In the genomic region with DNA sequence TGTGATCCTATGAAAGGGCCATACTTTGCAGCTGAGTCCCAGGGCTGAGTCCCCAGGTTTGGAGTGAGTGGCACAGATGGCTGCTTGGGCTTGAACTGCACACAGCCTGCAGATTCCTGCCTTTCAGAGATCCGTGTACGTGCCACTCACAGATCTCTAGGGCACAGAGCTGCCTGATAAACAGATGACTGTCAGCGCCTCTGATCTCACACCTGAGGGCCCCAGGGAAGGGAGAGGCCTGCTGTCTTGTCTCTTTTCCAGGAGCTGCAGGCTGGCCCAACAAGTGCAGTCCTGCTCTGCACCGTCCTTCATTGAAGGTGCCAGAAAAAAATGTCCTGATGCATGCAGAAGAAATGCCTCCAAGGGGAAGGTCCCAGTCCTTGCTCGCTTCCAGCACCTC, we compare ENCODE assay signal across 29 mouse cellular contexts.
A peak's percentile ranks its signal among the peaks of the same experiment; 100 is the strongest.
DNase-seq lines count a peak whose midpoint lies in the region; ATAC-seq and TF ChIP-seq lines count a peak whose summit lies in the region.
"Had no signal": no experiment of that assay in that cellular context is flagged by ENCODE, and none has a peak within 500 bp of the region (broad histone marks: within the 10 kb centered on the region; RNA-seq: fewer than 3 reads in every experiment).

No protein-coding gene starts in this region.

- no peaks in the 10 kb centered on the region for H3K27me3 ChIP-seq in heart, embryonic 16.5 days (ENCODE audit: control insufficient read depth, insufficient read depth, low read length)
- no peaks in the 10 kb centered on the region for H3K27me3 ChIP-seq in heart, adult 2 months (ENCODE audit: control insufficient read depth, insufficient read depth, low read length)
- H3K27me3 ChIP-seq in embryonic facial prominence, embryonic 10.5 days (replicated peaks; ENCODE audit: low read depth, poor library complexity, severe bottlenecking), result no peaks in the 10 kb centered on the region
- H3K27me3 ChIP-seq: hindbrain, embryonic 13.5 days; limb, embryonic 15.5 days; liver, embryonic 13.5 days; midbrain, embryonic 15.5 days; neural tube, embryonic 15.5 days; stomach, embryonic 15.5 days had no signal

- 0 out of 2 replicates have a peak overlapping the region, but pooled peaks have one; percentile 2 for H3K9ac ChIP-seq in heart, embryonic 16.5 days (ENCODE audit: low read length)
- H3K9ac ChIP-seq in heart, adult 2 months (ENCODE audit: low read depth, low read length), result no peak overlapping the region
- H3K9ac ChIP-seq: embryonic facial prominence, embryonic 15.5 days; forebrain, embryonic 12.5 days; hindbrain, embryonic 13.5 days; limb, embryonic 15.5 days; liver, embryonic 13.5 days; midbrain, embryonic 15.5 days; neural tube, embryonic 15.5 days; stomach, embryonic 15.5 days had no signal

- intact Hi-C loops in heart, adult 2 months (cut with DNase I), result no loop called here

- no peak overlapping the region for H3K4me3 ChIP-seq in heart, embryonic 16.5 days (ENCODE audit: low read length)
- no peak overlapping the region for H3K4me3 ChIP-seq in heart, adult 2 months
- no peak overlapping the region for H3K4me3 ChIP-seq in embryonic facial prominence, embryonic 10.5 days
- H3K4me3 ChIP-seq: embryonic facial prominence, embryonic 15.5 days; forebrain, embryonic 12.5 days; hindbrain, embryonic 13.5 days; limb, embryonic 15.5 days; liver, embryonic 13.5 days; midbrain, embryonic 15.5 days; neural tube, embryonic 15.5 days; stomach, embryonic 15.5 days had no signal

- peaks cover 12% of the 10 kb centered on the region for H3K4me1 ChIP-seq in heart, embryonic 16.5 days (ENCODE audit: control insufficient read depth, insufficient read depth, low read length)
- H3K4me1 ChIP-seq in heart, adult 2 months (ENCODE audit: control insufficient read depth, insufficient read depth, low read length), result no peaks in the 10 kb centered on the region
- peaks cover 59% of the 10 kb centered on the region for H3K4me1 ChIP-seq in embryonic facial prominence, embryonic 10.5 days
- H3K4me1 ChIP-seq: liver, embryonic 13.5 days had no signal

- peak; percentile 9 for DNase-seq in adrenal gland, adult 2 months
- DNase-seq in adrenal gland, adult (ENCODE audit: inconsistent age in 2 of 2, low spot score in 1 of 2), result no peak
- DNase-seq in heart, adult 2 months, result no peak
- DNase-seq in embryonic facial prominence, embryonic 10.5 days (ENCODE audit: low spot score), result peak; percentile 26
- peak; percentile 27 for DNase-seq in thymus, postnatal 25 days
- no peak for DNase-seq in yolk sac, embryonic 10.5 days (ENCODE audit: low spot score)
- DNase-seq: adrenal gland, postnatal 10 days; cerebellum, adult 11-12 months; cerebellum, adult 9-11 months; gastrocnemius, postnatal 14 days; heart, postnatal 4 days; kidney, adult 8-10 months; kidney, postnatal 4 days; liver, embryonic 13.5 days; lung, adult 18-20 months; lung, postnatal 10 days; retina, postnatal 1 day; right cerebral cortex, postnatal 14 days had no signal

- no peak for TF ChIP-seq EP300 in heart, adult 2 months (IDR thresholded peaks at IDR 0.05; ENCODE audit: insufficient read depth, low read depth, low read length)

- peak; percentile 74 for ATAC-seq in heart, embryonic 16.5 days (replicated peaks; ENCODE audit: extremely low read depth, insufficient read depth, low FRiP score)
- ATAC-seq: activated CD4-positive, CD25-positive, alpha-beta regulatory T cell, adult 4 months; intestine, embryonic 16.5 days; midbrain, embryonic 15.5 days had no signal

- H3K4me2 ChIP-seq in heart, embryonic 16.5 days (ENCODE audit: low read depth, low read length), result no peak overlapping the region
- H3K4me2 ChIP-seq: embryonic facial prominence, embryonic 15.5 days; forebrain, embryonic 12.5 days; hindbrain, embryonic 13.5 days; limb, embryonic 15.5 days; liver, embryonic 13.5 days; midbrain, embryonic 15.5 days; neural tube, embryonic 15.5 days; stomach, embryonic 15.5 days had no signal

- TF ChIP-seq CTCF in heart, adult 2 months (IDR thresholded peaks at IDR 0.05), result no peak

- H3K9me3 ChIP-seq in heart, embryonic 16.5 days (replicated peaks; ENCODE audit: control insufficient read depth, low read length), result no peaks in the 10 kb centered on the region
- no peaks in the 10 kb centered on the region for H3K9me3 ChIP-seq in embryonic facial prominence, embryonic 10.5 days
- H3K9me3 ChIP-seq: embryonic facial prominence, embryonic 15.5 days; forebrain, embryonic 12.5 days; hindbrain, embryonic 13.5 days; limb, embryonic 15.5 days; liver, embryonic 13.5 days; midbrain, embryonic 15.5 days; neural tube, embryonic 15.5 days; stomach, embryonic 15.5 days had no signal

- WGBS in heart, embryonic 16.5 days, result 42% methylated on average over 5 of the region's 5 CpGs
- WGBS in heart, adult 2 months, result 69% methylated on average over 5 of the region's 5 CpGs
- WGBS in embryonic facial prominence, embryonic 10.5 days, result 73% methylated on average over 5 of the region's 5 CpGs

- no peak for TF ChIP-seq POLR2A in heart, adult 2 months (IDR thresholded peaks at IDR 0.05; ENCODE audit: insufficient read depth, low read depth, low read length)

- H3K27ac ChIP-seq in heart, embryonic 16.5 days (ENCODE audit: low read length), result peak overlapping the region; percentile 40; the same call in 1 of the 2 replicates
- H3K27ac ChIP-seq in heart, adult 2 months, result no peak overlapping the region
- H3K27ac ChIP-seq in embryonic facial prominence, embryonic 10.5 days (replicated peaks), result peak overlapping the region; percentile 51; the same call in 1 of the 2 replicates
- H3K27ac ChIP-seq: forebrain, embryonic 12.5 days; hindbrain, embryonic 13.5 days; kidney, postnatal 0 days; limb, embryonic 15.5 days; liver, embryonic 13.5 days; midbrain, embryonic 15.5 days; neural tube, embryonic 15.5 days; stomach, embryonic 15.5 days had no signal

- no peaks in the 10 kb centered on the region for H3K36me3 ChIP-seq in heart, embryonic 16.5 days (ENCODE audit: control insufficient read depth, insufficient read depth)
- H3K36me3 ChIP-seq in heart, adult 2 months (ENCODE audit: control insufficient read depth, insufficient read depth, low read length), result no peaks in the 10 kb centered on the region
- no peaks in the 10 kb centered on the region for H3K36me3 ChIP-seq in embryonic facial prominence, embryonic 10.5 days (replicated peaks)
- H3K36me3 ChIP-seq: embryonic facial prominence, embryonic 15.5 days; forebrain, embryonic 12.5 days; hindbrain, embryonic 13.5 days; limb, embryonic 15.5 days; liver, embryonic 13.5 days; midbrain, embryonic 15.5 days; neural tube, embryonic 15.5 days; stomach, embryonic 15.5 days had no signal

- no peaks in the 10 kb centered on the region for H3K79me2 ChIP-seq in heart, adult 2 months (replicated peaks; ENCODE audit: control insufficient read depth, insufficient read depth, low read length)

Comparison
In these comparisons a context has a peak if more than half of its experiments do, and no peak if none do; other contexts are left out.
1. DNase-seq: peak in adrenal gland, adult 2 months (single experiment), embryonic facial prominence, embryonic 10.5 days (single experiment) and thymus, postnatal 25 days (single experiment); none in adrenal gland, adult (0 of 2), heart, adult 2 months (0 of 2) and yolk sac, embryonic 10.5 days (single experiment).